ENCODE assay signal across 22 mouse cellular contexts in genomic region chr12:56288548-56288947, GRCm38 (mm10). TPM values are rescaled to one million over a fixed set of nuclear protein-coding genes. Genes with fewer than 3 reads are reported as not detected.
DNase-seq lines count a peak whose midpoint lies in the region; ATAC-seq and TF ChIP-seq lines count a peak whose summit lies in the region.
"Had no signal": no experiment of that assay in that cellular context is flagged by ENCODE, and none has a peak within 500 bp of the region (broad histone marks: within the 10 kb centered on the region; RNA-seq: fewer than 3 reads in every experiment).

No protein-coding gene starts in this region.

- TF ChIP-seq CTCF in liver, adult 2 months (IDR thresholded peaks at IDR 0.05; ENCODE audit: low read depth, low read length), result no peak
- no peak for TF ChIP-seq CTCF in stomach, postnatal 0 days (IDR thresholded peaks at IDR 0.05; ENCODE audit: low read depth)

- no peak overlapping the region for H3K27ac ChIP-seq in liver, adult 2 months (replicated peaks; ENCODE audit: insufficient read depth, low read depth, low read length)
- no peak overlapping the region for H3K27ac ChIP-seq in liver, embryonic 12.5 days
- H3K27ac ChIP-seq in stomach, postnatal 0 days (replicated peaks), result no peak overlapping the region
- H3K27ac ChIP-seq: heart, embryonic 15.5 days; hindbrain, embryonic 10.5 days had no signal

- no peak for TF ChIP-seq POLR2A in liver, adult 2 months (IDR thresholded peaks at IDR 0.05; ENCODE audit: extremely low read depth, insufficient read depth, low read length)

- WGBS in liver, adult 2 months, result 12% methylated on average over 3 of the region's 3 CpGs
- 44% methylated on average over 3 of the region's 3 CpGs for WGBS in liver, embryonic 12.5 days (ENCODE audit: insufficient replicate concordance)
- 46% methylated on average over 3 of the region's 3 CpGs for WGBS in stomach, postnatal 0 days

- no peaks in the 10 kb centered on the region for H3K4me1 ChIP-seq in liver, adult 2 months (ENCODE audit: control insufficient read depth, insufficient read depth, low read length)
- H3K4me1 ChIP-seq in liver, embryonic 12.5 days, result no peaks in the 10 kb centered on the region
- no peaks in the 10 kb centered on the region for H3K4me1 ChIP-seq in stomach, postnatal 0 days (replicated peaks; ENCODE audit: control insufficient read depth, insufficient read depth)
- H3K4me1 ChIP-seq: heart, embryonic 15.5 days; hindbrain, embryonic 10.5 days; megakaryocyte, embryonic 14.5 days had no signal

- H3K27me3 ChIP-seq in liver, adult 2 months (ENCODE audit: control insufficient read depth, insufficient read depth, low read length), result no peaks in the 10 kb centered on the region
- H3K27me3 ChIP-seq in liver, embryonic 12.5 days (replicated peaks), result no peaks in the 10 kb centered on the region
- H3K27me3 ChIP-seq in stomach, postnatal 0 days (ENCODE audit: control insufficient read depth, insufficient read depth, low read length), result no peaks in the 10 kb centered on the region
- H3K27me3 ChIP-seq: heart, embryonic 15.5 days; megakaryocyte, embryonic 14.5 days had no signal

- TF ChIP-seq EP300 in stomach, postnatal 0 days (optimal IDR thresholded peaks at IDR 0.05), result no peak

- no peak overlapping the region for H3K4me2 ChIP-seq in liver, embryonic 12.5 days
- no peak overlapping the region for H3K4me2 ChIP-seq in stomach, postnatal 0 days (replicated peaks; ENCODE audit: low read depth)
- H3K4me2 ChIP-seq: heart, embryonic 15.5 days; liver, embryonic 11.5 days had no signal

- peak; percentile 15 for DNase-seq in liver, adult 2 months (ENCODE audit: extremely low read depth, low read depth, low spot score)
- peak; percentile 55 for DNase-seq in brain, adult 2 months (ENCODE audit: low read depth, low spot score)
- DNase-seq in lung, postnatal 10 days, result peak; percentile 54
- DNase-seq in stomach, postnatal 0 days (ENCODE audit: low spot score), result peak; percentile 47
- DNase-seq in retina, postnatal 1 day, result no peak
- no peak for DNase-seq in thymus, postnatal 4 days
- no peak for DNase-seq in B cell, adult 2 months
- DNase-seq: cerebellum, adult 11-12 months; cerebellum, postnatal 36 days; kidney, adult 18-20 months; kidney, postnatal 14 days; left cerebral cortex, postnatal 4 days; right cerebral cortex, adult 18-20 months; thymus, adult 2 months had no signal

- no peak overlapping the region for H3K9ac ChIP-seq in liver, adult 2 months (ENCODE audit: low read depth, low read length)
- H3K9ac ChIP-seq in liver, embryonic 12.5 days, result no peak overlapping the region
- H3K9ac ChIP-seq in stomach, postnatal 0 days (ENCODE audit: low read length), result no peak overlapping the region
- H3K9ac ChIP-seq: heart, embryonic 15.5 days had no signal

- no peak for ATAC-seq in liver, embryonic 12.5 days
- ATAC-seq in stomach, postnatal 0 days (ENCODE audit: low FRiP score, low TSS enrichment), result peak; percentile 85
- ATAC-seq: forebrain, embryonic 16.5 days; midbrain, embryonic 16.5 days had no signal

- no peaks in the 10 kb centered on the region for H3K79me2 ChIP-seq in liver, adult 2 months (ENCODE audit: control insufficient read depth, insufficient read depth, low read length)

- no peaks in the 10 kb centered on the region for H3K36me3 ChIP-seq in liver, adult 2 months (ENCODE audit: control insufficient read depth, insufficient read depth, low read length)
- no peaks in the 10 kb centered on the region for H3K36me3 ChIP-seq in liver, embryonic 12.5 days
- no peaks in the 10 kb centered on the region for H3K36me3 ChIP-seq in stomach, postnatal 0 days (ENCODE audit: control insufficient read depth, insufficient read depth, low read length)
- H3K36me3 ChIP-seq: heart, embryonic 15.5 days; hindbrain, embryonic 10.5 days had no signal

- H3K9me3 ChIP-seq in liver, embryonic 12.5 days (replicated peaks), result no peaks in the 10 kb centered on the region
- H3K9me3 ChIP-seq in stomach, postnatal 0 days (ENCODE audit: control insufficient read depth, low read length), result no peaks in the 10 kb centered on the region
- H3K9me3 ChIP-seq: heart, embryonic 15.5 days; hindbrain, embryonic 10.5 days; megakaryocyte, embryonic 14.5 days had no signal

- no peak overlapping the region for H3K4me3 ChIP-seq in liver, adult 2 months (ENCODE audit: insufficient read depth, low read depth, low read length)
- H3K4me3 ChIP-seq in liver, embryonic 12.5 days, result no peak overlapping the region
- H3K4me3 ChIP-seq in stomach, postnatal 0 days (ENCODE audit: low read depth, low read length), result no peak overlapping the region
- H3K4me3 ChIP-seq: erythroblast, embryonic 14.5 days; heart, embryonic 15.5 days; hindbrain, embryonic 10.5 days; megakaryocyte, embryonic 14.5 days had no signal

RNA-seq across cellular contexts. Expression of gene Mbip, which starts 57.1 kb away (rescaled TPM):
- 6.8 and 7.5 TPM in 2 replicates for total RNA-seq in liver, adult 2 months (2014; rRNA removed)
- polyA plus RNA-seq in liver, adult 2 months (2012; rRNA removed), result 2.0 and 2.4 TPM in 2 replicates
- 15.8 and 15.9 TPM in 2 replicates for polyA plus RNA-seq in liver, embryonic 12.5 days (2016; fragmentation: Nextera tagmentation; extraction: Ambion mirVana)
- 18.6 and 19.9 TPM in 2 replicates for polyA plus RNA-seq in stomach, postnatal 0 days (2015; fragmentation: Nextera tagmentation; extraction: Ambion mirVana)

Comparison
In these comparisons a context has a peak if more than half of its experiments do, and no peak if none do; other contexts are left out.
1. DNase-seq: peak in liver, adult 2 months (single experiment), brain, adult 2 months (single experiment), lung, postnatal 10 days (single experiment) and stomach, postnatal 0 days (single experiment); none in retina, postnatal 1 day (single experiment), thymus, postnatal 4 days (single experiment) and B cell, adult 2 months (0 of 2).